Mouse (Mus musculus): ENCODE results near the gene Brap. TPM values are rescaled to one million over a fixed set of nuclear protein-coding genes. Genes with fewer than 3 reads are reported as not detected.
"Not testable (repeated sequence)": the region's sequence is repeated elsewhere in the genome, so short reads cannot be mapped to it uniquely, and the experiment has no call there.

Brap gene
- 42.8 and 46.0 TPM in 2 replicates for polyA plus RNA-seq (2014; fragmentation: Nextera tagmentation; extraction: Ambion mirVana)

DNA sequence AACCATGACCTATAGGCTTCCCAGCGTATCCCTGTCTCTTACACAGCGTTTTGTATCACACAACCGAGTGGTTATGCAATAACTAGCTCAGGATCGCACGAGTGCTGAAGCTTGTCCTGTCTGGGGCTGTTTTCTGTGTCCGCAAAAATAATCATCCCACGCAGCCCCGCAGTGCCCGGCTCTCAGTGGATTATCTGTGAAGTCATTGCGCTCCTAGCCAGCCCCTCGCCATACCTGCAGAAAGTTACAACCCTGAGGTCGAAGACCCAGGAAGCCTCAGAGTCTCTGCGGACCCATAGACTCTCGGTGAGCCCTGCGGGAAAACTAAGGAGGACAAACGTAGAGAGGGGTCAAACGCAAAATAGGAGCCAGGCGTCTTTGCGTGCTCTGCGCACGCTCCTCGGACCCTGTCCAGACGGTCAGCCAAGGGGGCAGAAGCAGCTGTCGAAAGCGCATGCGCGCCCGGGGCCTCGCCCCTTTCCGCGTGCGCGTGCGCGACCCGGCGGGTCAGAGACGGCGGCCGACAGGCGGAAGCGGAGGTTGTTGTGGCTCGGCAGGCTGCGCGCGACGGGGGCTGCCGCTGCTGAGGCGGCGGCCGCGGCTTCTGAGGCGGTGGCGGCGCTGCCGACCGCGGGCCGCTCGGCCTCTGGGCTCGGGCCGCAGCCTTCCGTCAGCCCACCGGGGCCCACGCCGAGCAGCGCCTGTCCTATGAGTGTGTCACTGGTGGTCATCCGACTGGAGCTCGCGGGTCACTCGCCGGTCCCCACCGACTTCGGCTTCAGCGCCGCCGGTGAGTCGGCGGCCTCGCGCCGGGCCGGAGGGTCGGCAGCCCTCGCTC is at the start of gene Brap, which contains the start of gene Acad10:
Brap (plus strand) TSS at position 505 of the 838 bp plus-strand sequence.
Acad10 (minus strand) TSS at position 456 of the 838 bp plus-strand sequence.
- Histone ChIP-seq H3K4me3 (ENCODE audit: low read depth, low read length) (peak within 1 kb of the TSS; percentile 100), H3K9me3 (ENCODE audit: control insufficient read depth, low read length) (no peaks in the 10 kb centered on the region), H3K27me3 (replicated peaks; ENCODE audit: control insufficient read depth, insufficient read depth, low read length) (no peaks in the 10 kb centered on the region), H3K36me3 (ENCODE audit: control insufficient read depth, insufficient read depth, low read length) (peaks cover 9% of the 10 kb centered on the region; the same call in 1 of the 2 replicates), H3K4me2 (peak within 1 kb of the TSS; percentile 75), H3K9ac (ENCODE audit: low read depth, low read length) (peak within 1 kb of the TSS; percentile 94), H3K27ac (ENCODE audit: low read depth, low read length) (peak within 1 kb of the TSS; percentile 71), H3K4me1 (replicated peaks; ENCODE audit: control insufficient read depth, insufficient read depth, low read length) (peaks cover 7% of the 10 kb centered on the region)
- ATAC-seq (replicated peaks; ENCODE audit: low FRiP score) = peak; percentile 85
- DNase-seq (ENCODE audit: low spot score) = peak; percentile 97
- 2% methylated on average over 75 of the region's 85 CpGs for WGBS

GRCm38 (mm10) chr5:121612036-121612435 is 48.3 kb upstream of the Brap start:
- ATAC-seq (replicated peaks; ENCODE audit: low FRiP score) (no peak), DNase-seq (ENCODE audit: low spot score) (no peak)
- Histone ChIP-seq H3K36me3 (ENCODE audit: control insufficient read depth, insufficient read depth, low read length) (no peaks in the 10 kb centered on the region), H3K4me3 (ENCODE audit: low read depth, low read length) (no peak overlapping the region), H3K4me1 (replicated peaks; ENCODE audit: control insufficient read depth, insufficient read depth, low read length) (no peaks in the 10 kb centered on the region), H3K4me2 (no peak overlapping the region), H3K9ac (ENCODE audit: low read depth, low read length) (no peak overlapping the region), H3K27me3 (replicated peaks; ENCODE audit: control insufficient read depth, insufficient read depth, low read length) (no peaks in the 10 kb centered on the region), H3K9me3 (ENCODE audit: control insufficient read depth, low read length) (no peaks in the 10 kb centered on the region), H3K27ac (ENCODE audit: low read depth, low read length) (no peak overlapping the region)
- WGBS = 81% methylated on average over 6 of the region's 6 CpGs

DNA sequence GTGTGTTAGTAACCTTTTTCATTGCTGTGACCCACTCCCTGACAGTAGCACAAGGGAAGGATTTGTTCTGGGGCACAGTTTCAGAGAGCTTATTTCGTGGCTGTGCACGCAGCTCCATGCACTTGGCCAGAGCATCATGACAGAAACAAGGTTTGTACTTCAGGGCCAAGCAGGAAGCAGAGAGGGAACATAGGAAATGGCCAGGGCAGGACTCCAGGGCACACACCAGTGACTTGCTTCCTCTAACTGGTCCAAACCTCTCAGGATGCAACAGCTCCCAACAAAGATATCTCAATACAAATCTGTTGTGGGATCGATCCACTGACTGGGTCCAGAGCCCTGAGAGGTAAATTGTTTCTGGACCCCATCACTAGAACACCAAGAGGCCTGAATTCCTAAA is 45.4 kb upstream of the Brap start:
- H3K27ac ChIP-seq (ENCODE audit: low read depth, low read length); H3K36me3 ChIP-seq (ENCODE audit: control insufficient read depth, insufficient read depth, low read length); H3K9me3 ChIP-seq (ENCODE audit: control insufficient read depth, low read length); DNase-seq (ENCODE audit: low spot score); ATAC-seq (replicated peaks; ENCODE audit: low FRiP score); H3K4me3 ChIP-seq (ENCODE audit: low read depth, low read length); H3K4me1 ChIP-seq (replicated peaks; ENCODE audit: control insufficient read depth, insufficient read depth, low read length); H3K4me2 ChIP-seq; H3K27me3 ChIP-seq (replicated peaks; ENCODE audit: control insufficient read depth, insufficient read depth, low read length); H3K9ac ChIP-seq (ENCODE audit: low read depth, low read length): not testable (repeated sequence)
- WGBS = 67% methylated on average over 3 of the region's 3 CpGs

- Histone ChIP-seq H3K9me3 (ENCODE audit: control insufficient read depth, low read length) (no peaks in the 10 kb centered on the region), H3K9ac (ENCODE audit: low read depth, low read length) (peak within 1 kb of the TSS; percentile 89), H3K27ac (ENCODE audit: low read depth, low read length) (peak within 1 kb of the TSS; percentile 62), H3K4me3 (ENCODE audit: low read depth, low read length) (peak within 1 kb of the TSS; percentile 85), H3K27me3 (replicated peaks; ENCODE audit: control insufficient read depth, insufficient read depth, low read length) (no peaks in the 10 kb centered on the region), H3K36me3 (ENCODE audit: control insufficient read depth, insufficient read depth, low read length) (no peaks in the 10 kb centered on the region), H3K4me1 (replicated peaks; ENCODE audit: control insufficient read depth, insufficient read depth, low read length) (peaks cover 4% of the 10 kb centered on the region; the same call in 1 of the 2 replicates), H3K4me2 (peak within 1 kb of the TSS; percentile 89)
- DNase-seq (ENCODE audit: low spot score) = peak; percentile 90
- 1% methylated on average over 54 of the region's 58 CpGs for WGBS
- ATAC-seq (replicated peaks; ENCODE audit: low FRiP score) = peak; percentile 84
Measured at GRCm38 (mm10) chr5:121618592-121619513, 41.5 kb upstream of the Brap start, which contains the start of gene Acad12. Acad12 (minus strand) TSS chr5:121618938.

DNA sequence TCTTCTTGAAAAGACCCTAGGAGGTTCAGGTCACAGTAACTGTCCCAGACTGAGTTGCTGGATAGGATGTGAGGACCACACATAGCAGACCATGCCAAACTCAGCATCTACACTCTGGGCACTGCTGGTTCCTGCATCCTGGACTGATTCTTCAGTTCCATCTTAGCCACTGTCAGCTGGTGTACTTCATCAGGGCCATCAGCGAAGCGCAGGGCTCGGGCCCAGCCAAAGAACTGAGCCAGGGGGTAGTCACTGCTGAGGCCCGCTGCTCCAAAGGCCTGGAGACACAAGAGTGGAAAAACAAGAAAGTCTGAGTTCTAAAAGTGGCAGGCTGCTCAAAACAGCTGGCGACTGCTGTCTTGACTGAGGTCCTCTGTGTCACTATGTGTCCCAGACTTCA is 39.3 kb upstream of the Brap start:
- Histone ChIP-seq H3K36me3 (ENCODE audit: control insufficient read depth, insufficient read depth, low read length) (no peaks in the 10 kb centered on the region), H3K4me2 (no peak overlapping the region), H3K27ac (ENCODE audit: low read depth, low read length) (no peak overlapping the region), H3K4me3 (ENCODE audit: low read depth, low read length) (no peak overlapping the region), H3K9me3 (ENCODE audit: control insufficient read depth, low read length) (no peaks in the 10 kb centered on the region), H3K4me1 (replicated peaks; ENCODE audit: control insufficient read depth, insufficient read depth, low read length) (peaks cover 4% of the 10 kb centered on the region; the same call in 1 of the 2 replicates), H3K27me3 (replicated peaks; ENCODE audit: control insufficient read depth, insufficient read depth, low read length) (no peaks in the 10 kb centered on the region), H3K9ac (ENCODE audit: low read depth, low read length) (no peak overlapping the region)
- DNase-seq (ENCODE audit: low spot score) (no peak), ATAC-seq (replicated peaks; ENCODE audit: low FRiP score) (no peak)
- 94% methylated on average over 5 of the region's 5 CpGs for WGBS

DNA sequence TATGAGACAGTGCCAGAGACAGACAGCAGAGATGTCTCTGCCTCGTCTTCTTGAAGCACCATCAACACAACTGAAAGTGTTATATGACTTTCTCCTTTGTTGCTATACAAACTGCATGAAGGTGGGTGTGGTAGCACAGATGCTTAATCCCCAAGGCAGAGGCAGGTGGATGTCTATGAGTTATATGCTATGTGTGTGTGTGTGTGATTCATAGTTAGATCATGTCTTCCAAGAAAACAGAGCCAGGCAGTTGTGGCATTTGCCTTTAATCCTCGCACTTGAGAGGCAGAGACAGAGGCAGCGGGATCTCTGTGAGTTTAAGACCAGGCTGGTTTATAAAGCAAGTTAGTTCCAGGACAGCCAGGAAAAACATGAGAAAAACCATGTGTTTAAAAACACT is 37.1 kb upstream of the Brap start:
- no peaks in the 10 kb centered on the region for H3K27me3 ChIP-seq (replicated peaks; ENCODE audit: control insufficient read depth, insufficient read depth, low read length)
- no peaks in the 10 kb centered on the region for H3K36me3 ChIP-seq (ENCODE audit: control insufficient read depth, insufficient read depth, low read length)
- ATAC-seq (replicated peaks; ENCODE audit: low FRiP score) (no peak), DNase-seq (ENCODE audit: low spot score) (no peak)
- no peak overlapping the region for H3K9ac ChIP-seq (ENCODE audit: low read depth, low read length)
- H3K4me1 ChIP-seq (replicated peaks; ENCODE audit: control insufficient read depth, insufficient read depth, low read length) = peaks cover 4% of the 10 kb centered on the region; the same call in 1 of the 2 replicates
- H3K9me3 ChIP-seq (ENCODE audit: control insufficient read depth, low read length) = no peaks in the 10 kb centered on the region
- no peak overlapping the region for H3K27ac ChIP-seq (ENCODE audit: low read depth, low read length)
- 90% methylated on average over 3 of the region's 3 CpGs for WGBS
- H3K4me3 ChIP-seq (ENCODE audit: low read depth, low read length) = no peak overlapping the region
- no peak overlapping the region for H3K4me2 ChIP-seq

DNA sequence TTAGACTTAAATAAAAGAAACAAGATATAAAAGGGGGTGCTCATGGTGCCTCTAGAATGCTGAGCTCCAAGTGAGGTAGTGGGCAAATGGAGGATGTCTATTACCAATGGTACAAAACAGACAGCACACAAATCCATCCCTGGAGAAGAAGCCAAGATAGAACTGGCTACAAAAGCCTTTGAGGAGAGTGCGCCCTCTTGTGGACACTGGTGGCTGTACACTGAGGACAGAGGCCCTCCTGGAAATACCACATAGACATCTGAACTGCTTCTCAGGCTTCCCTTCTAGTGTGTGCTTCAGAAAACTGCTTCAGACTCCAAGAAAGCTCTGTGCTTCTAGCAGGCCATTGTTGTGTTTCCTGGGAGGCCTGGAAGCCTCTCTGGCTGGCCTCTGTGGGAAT is 32.5 kb upstream of the Brap start:
- no peak overlapping the region for H3K4me3 ChIP-seq (ENCODE audit: low read depth, low read length)
- DNase-seq (ENCODE audit: low spot score) = peak; percentile 61
- no peak for ATAC-seq (replicated peaks; ENCODE audit: low FRiP score)
- H3K4me1 ChIP-seq (replicated peaks; ENCODE audit: control insufficient read depth, insufficient read depth, low read length) = no peaks in the 10 kb centered on the region
- no peaks in the 10 kb centered on the region for H3K27me3 ChIP-seq (replicated peaks; ENCODE audit: control insufficient read depth, insufficient read depth, low read length)
- H3K36me3 ChIP-seq (ENCODE audit: control insufficient read depth, insufficient read depth, low read length) = no peaks in the 10 kb centered on the region
- 0% methylated on average over 1 of the region's 1 CpGs for WGBS
- H3K9ac ChIP-seq (ENCODE audit: low read depth, low read length) = no peak overlapping the region
- no peak overlapping the region for H3K27ac ChIP-seq (ENCODE audit: low read depth, low read length)
- H3K9me3 ChIP-seq (ENCODE audit: control insufficient read depth, low read length) = no peaks in the 10 kb centered on the region
- H3K4me2 ChIP-seq = no peak overlapping the region

DNA sequence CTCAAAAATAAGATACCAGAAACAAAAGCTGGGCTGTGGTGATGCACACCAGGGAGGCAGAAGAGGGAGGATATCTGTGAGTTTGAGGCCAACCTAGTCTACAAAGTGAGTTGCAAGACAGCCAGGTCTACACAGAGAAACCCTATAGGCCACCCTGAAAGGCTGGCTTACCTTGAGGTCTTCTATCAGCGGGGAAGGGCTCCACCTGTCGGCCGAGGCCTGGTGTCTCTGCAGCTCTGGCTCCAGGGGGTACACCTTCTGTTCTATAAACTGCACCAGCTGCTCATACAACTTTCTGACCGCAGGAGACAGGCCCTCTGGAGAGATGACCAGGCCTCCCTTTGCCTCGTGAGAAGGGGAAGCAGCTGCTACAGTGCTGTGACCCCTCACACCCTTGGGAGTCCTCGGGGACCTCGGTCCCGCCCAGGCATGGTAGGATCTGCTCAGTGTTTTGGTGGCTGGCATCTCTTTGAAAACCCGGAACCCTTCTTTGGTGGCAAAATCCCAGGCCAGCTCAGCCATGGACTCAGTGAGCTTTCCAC is 29.2 kb upstream of the Brap start:
- H3K4me1 ChIP-seq (replicated peaks; ENCODE audit: control insufficient read depth, insufficient read depth, low read length); H3K4me3 ChIP-seq (ENCODE audit: low read depth, low read length); ATAC-seq (replicated peaks; ENCODE audit: low FRiP score): not testable (repeated sequence)

More for the DNA sequence above, 29.2 kb upstream of the Brap start:
- not testable (repeated sequence) for H3K27ac ChIP-seq (ENCODE audit: low read depth, low read length); H3K4me2 ChIP-seq; DNase-seq (ENCODE audit: low spot score); H3K9me3 ChIP-seq (ENCODE audit: control insufficient read depth, low read length); H3K36me3 ChIP-seq (ENCODE audit: control insufficient read depth, insufficient read depth, low read length); H3K27me3 ChIP-seq (replicated peaks; ENCODE audit: control insufficient read depth, insufficient read depth, low read length); H3K9ac ChIP-seq (ENCODE audit: low read depth, low read length)
- WGBS = 62% methylated on average over 9 of the region's 9 CpGs

Data from liver, embryonic 11.5 days (tissue).